Comparison of ENCODE assay signal across 11 mouse cellular contexts in genomic region chr1:36271516-36272230, GRCm38 (mm10). TPM values are rescaled to one million over a fixed set of nuclear protein-coding genes. Genes with fewer than 3 reads are reported as not detected.
DNase-seq lines count a peak whose midpoint lies in the region; ATAC-seq lines count a peak whose summit lies in the region.
"Had no signal": no experiment of that assay in that cellular context is flagged by ENCODE, and none has a peak within 500 bp of the region (broad histone marks: within the 10 kb centered on the region; RNA-seq: fewer than 3 reads in every experiment).

No protein-coding gene starts in this region.

- H3K9me3 ChIP-seq in hindbrain, embryonic 11.5 days (ENCODE audit: control insufficient read depth, low read length), result no peaks in the 10 kb centered on the region
- no peaks in the 10 kb centered on the region for H3K9me3 ChIP-seq in hindbrain, embryonic 16.5 days (ENCODE audit: control insufficient read depth, low read length)
- no peaks in the 10 kb centered on the region for H3K9me3 ChIP-seq in embryonic facial prominence, embryonic 10.5 days
- H3K9me3 ChIP-seq in liver, embryonic 15.5 days (replicated peaks), result no peaks in the 10 kb centered on the region
- H3K9me3 ChIP-seq in forebrain, embryonic 15.5 days, result no peaks in the 10 kb centered on the region
- H3K9me3 ChIP-seq: limb, embryonic 15.5 days; neural tube, embryonic 13.5 days had no signal

- DNase-seq in hindbrain, embryonic 11.5 days (ENCODE audit: low spot score), result no peak
- DNase-seq in 416B (ENCODE audit: low read depth) (peak; percentile 61), MN1 (ENCODE audit: low spot score) (no peak)
- no peak for DNase-seq in embryonic facial prominence, embryonic 10.5 days (ENCODE audit: low spot score)
- no peak for DNase-seq in thymus, postnatal 36 days
- DNase-seq: cerebellum, adult 8-10 months had no signal

- peak; percentile 44; the same call in 1 of the 2 replicates for ATAC-seq in hindbrain, embryonic 11.5 days (ENCODE audit: low FRiP score)
- ATAC-seq in hindbrain, embryonic 16.5 days, result no peak
- ATAC-seq in liver, embryonic 15.5 days (ENCODE audit: insufficient read depth), result no peak
- no peak for ATAC-seq in forebrain, embryonic 15.5 days (replicated peaks)

- H3K27ac ChIP-seq in hindbrain, embryonic 11.5 days (ENCODE audit: low read depth, low read length), result no peak overlapping the region
- no peak overlapping the region for H3K27ac ChIP-seq in hindbrain, embryonic 16.5 days (ENCODE audit: low read depth, low read length)
- H3K27ac ChIP-seq in embryonic facial prominence, embryonic 10.5 days (replicated peaks), result peak overlapping the region; percentile 57; the same call in 1 of the 2 replicates
- peak overlapping the region; percentile 38; the same call in 1 of the 2 replicates for H3K27ac ChIP-seq in liver, embryonic 15.5 days (replicated peaks)
- no peak overlapping the region for H3K27ac ChIP-seq in forebrain, embryonic 15.5 days (replicated peaks)
- H3K27ac ChIP-seq: limb, embryonic 15.5 days; neural tube, embryonic 13.5 days had no signal

- peaks cover 7% of the 10 kb centered on the region; the same call in 1 of the 2 replicates for H3K27me3 ChIP-seq in hindbrain, embryonic 11.5 days (ENCODE audit: control insufficient read depth, insufficient read depth, low read length)
- 0 out of 2 replicates have a peak, but pooled peaks cover 2% of the 10 kb centered on the region for H3K27me3 ChIP-seq in hindbrain, embryonic 16.5 days (replicated peaks; ENCODE audit: control insufficient read depth, insufficient read depth, low read length)
- peaks cover 39% of the 10 kb centered on the region for H3K27me3 ChIP-seq in embryonic facial prominence, embryonic 10.5 days (replicated peaks; ENCODE audit: low read depth, poor library complexity, severe bottlenecking)
- peaks cover 9% of the 10 kb centered on the region; the same call in 1 of the 2 replicates for H3K27me3 ChIP-seq in liver, embryonic 15.5 days
- no peaks in the 10 kb centered on the region for H3K27me3 ChIP-seq in forebrain, embryonic 15.5 days

- H3K4me1 ChIP-seq in hindbrain, embryonic 11.5 days (replicated peaks; ENCODE audit: control insufficient read depth, insufficient read depth, low read length), result 0 out of 2 replicates have a peak, but pooled peaks cover 2% of the 10 kb centered on the region
- H3K4me1 ChIP-seq in hindbrain, embryonic 16.5 days (ENCODE audit: control insufficient read depth, insufficient read depth, low read depth, low read length), result no peaks in the 10 kb centered on the region; the same call in 1 of the 2 replicates
- peaks cover 33% of the 10 kb centered on the region for H3K4me1 ChIP-seq in embryonic facial prominence, embryonic 10.5 days
- peaks cover 58% of the 10 kb centered on the region for H3K4me1 ChIP-seq in liver, embryonic 15.5 days (replicated peaks)
- H3K4me1 ChIP-seq in forebrain, embryonic 15.5 days, result no peaks in the 10 kb centered on the region

- H3K4me3 ChIP-seq in hindbrain, embryonic 11.5 days (ENCODE audit: low read depth, low read length), result no peak overlapping the region
- no peak overlapping the region for H3K4me3 ChIP-seq in hindbrain, embryonic 16.5 days (ENCODE audit: low read length)
- no peak overlapping the region for H3K4me3 ChIP-seq in embryonic facial prominence, embryonic 10.5 days
- no peak overlapping the region for H3K4me3 ChIP-seq in liver, embryonic 15.5 days (replicated peaks)
- H3K4me3 ChIP-seq in forebrain, embryonic 15.5 days, result no peak overlapping the region
- H3K4me3 ChIP-seq: limb, embryonic 15.5 days; neural tube, embryonic 13.5 days had no signal

- no peak overlapping the region for H3K4me2 ChIP-seq in hindbrain, embryonic 11.5 days (replicated peaks; ENCODE audit: low read depth, low read length)
- H3K4me2 ChIP-seq in hindbrain, embryonic 16.5 days (ENCODE audit: low read length), result no peak overlapping the region
- peak overlapping the region; percentile 50; the same call in 1 of the 2 replicates for H3K4me2 ChIP-seq in liver, embryonic 15.5 days
- no peak overlapping the region for H3K4me2 ChIP-seq in forebrain, embryonic 15.5 days (replicated peaks)
- H3K4me2 ChIP-seq: limb, embryonic 15.5 days; neural tube, embryonic 13.5 days had no signal

- no peaks in the 10 kb centered on the region for H3K36me3 ChIP-seq in hindbrain, embryonic 11.5 days (ENCODE audit: control insufficient read depth, insufficient read depth, low read length)
- H3K36me3 ChIP-seq in hindbrain, embryonic 16.5 days (ENCODE audit: control insufficient read depth, insufficient read depth, low read length), result no peaks in the 10 kb centered on the region
- H3K36me3 ChIP-seq in embryonic facial prominence, embryonic 10.5 days (replicated peaks), result no peaks in the 10 kb centered on the region
- H3K36me3 ChIP-seq in liver, embryonic 15.5 days (replicated peaks), result no peaks in the 10 kb centered on the region
- H3K36me3 ChIP-seq in forebrain, embryonic 15.5 days, result no peaks in the 10 kb centered on the region
- H3K36me3 ChIP-seq: limb, embryonic 15.5 days; neural tube, embryonic 13.5 days had no signal

- H3K9ac ChIP-seq in hindbrain, embryonic 11.5 days (ENCODE audit: low read depth, low read length), result no peak overlapping the region
- no peak overlapping the region for H3K9ac ChIP-seq in hindbrain, embryonic 16.5 days (ENCODE audit: low read depth, low read length)
- H3K9ac ChIP-seq in liver, embryonic 15.5 days, result no peak overlapping the region; the same call in 1 of the 2 replicates
- H3K9ac ChIP-seq in forebrain, embryonic 15.5 days (replicated peaks), result no peak overlapping the region
- H3K9ac ChIP-seq: limb, embryonic 15.5 days; neural tube, embryonic 13.5 days had no signal

- WGBS in hindbrain, embryonic 11.5 days, result 76% methylated on average over 8 of the region's 8 CpGs
- 81% methylated on average over 8 of the region's 8 CpGs for WGBS in hindbrain, embryonic 16.5 days
- 76% methylated on average over 8 of the region's 8 CpGs for WGBS in embryonic facial prominence, embryonic 10.5 days
- WGBS in liver, embryonic 15.5 days (ENCODE audit: insufficient replicate concordance), result 33% methylated on average over 8 of the region's 8 CpGs
- WGBS in forebrain, embryonic 15.5 days, result 72% methylated on average over 8 of the region's 8 CpGs

RNA-seq across cellular contexts. Expression of gene Neurl3, which starts 2.8 kb away (rescaled TPM):
- polyA plus RNA-seq in hindbrain, embryonic 11.5 days (2014; fragmentation: Nextera tagmentation; extraction: Ambion mirVana), result 0.32 and 1.3 TPM in 2 replicates
- 1.4 and 2.0 TPM in 2 replicates for polyA plus RNA-seq in hindbrain, embryonic 16.5 days (2015; fragmentation: Nextera tagmentation; extraction: Ambion mirVana)
- polyA plus RNA-seq in embryonic facial prominence, embryonic 10.5 days (2016; fragmentation: Nextera tagmentation; extraction: Ambion mirVana), result 0.27 and 0.41 TPM in 2 replicates
- 2.4 and 3.0 TPM in 2 replicates for polyA plus RNA-seq in liver, embryonic 15.5 days (2015; fragmentation: Nextera tagmentation; extraction: Ambion mirVana)
- 0.53 and 0.59 TPM in 2 replicates for polyA plus RNA-seq in forebrain, embryonic 15.5 days (2015; fragmentation: Nextera tagmentation; extraction: Ambion mirVana)

RNA-seq across cellular contexts. Expression of gene Uggt1, which starts 27.2 kb away (rescaled TPM):
- 76.3 and 97.6 TPM in 2 replicates for polyA plus RNA-seq in hindbrain, embryonic 11.5 days (2014; fragmentation: Nextera tagmentation; extraction: Ambion mirVana)
- polyA plus RNA-seq in hindbrain, embryonic 16.5 days (2015; fragmentation: Nextera tagmentation; extraction: Ambion mirVana), result 40.2 and 48.8 TPM in 2 replicates
- polyA plus RNA-seq in embryonic facial prominence, embryonic 10.5 days (2016; fragmentation: Nextera tagmentation; extraction: Ambion mirVana), result 44.6 and 51.2 TPM in 2 replicates
- 19.4 and 19.5 TPM in 2 replicates for polyA plus RNA-seq in liver, embryonic 15.5 days (2015; fragmentation: Nextera tagmentation; extraction: Ambion mirVana)
- polyA plus RNA-seq in forebrain, embryonic 15.5 days (2015; fragmentation: Nextera tagmentation; extraction: Ambion mirVana), result 54.7 and 55.4 TPM in 2 replicates

RNA-seq across cellular contexts. Expression of gene Arid5a, which starts 35.9 kb away (rescaled TPM):
- 1.9 and 2.7 TPM in 2 replicates for polyA plus RNA-seq in hindbrain, embryonic 11.5 days (2014; fragmentation: Nextera tagmentation; extraction: Ambion mirVana)
- 6.7 and 7.1 TPM in 2 replicates for polyA plus RNA-seq in hindbrain, embryonic 16.5 days (2015; fragmentation: Nextera tagmentation; extraction: Ambion mirVana)
- polyA plus RNA-seq in embryonic facial prominence, embryonic 10.5 days (2016; fragmentation: Nextera tagmentation; extraction: Ambion mirVana), result 3.3 and 4.5 TPM in 2 replicates
- polyA plus RNA-seq in liver, embryonic 15.5 days (2015; fragmentation: Nextera tagmentation; extraction: Ambion mirVana), result 3.5 and 4.2 TPM in 2 replicates
- 3.2 and 3.6 TPM in 2 replicates for polyA plus RNA-seq in forebrain, embryonic 15.5 days (2015; fragmentation: Nextera tagmentation; extraction: Ambion mirVana)

Comparison
In these comparisons a context has a peak if more than half of its experiments do, and no peak if none do; other contexts are left out.
1. H3K27ac ChIP-seq: peak in embryonic facial prominence, embryonic 10.5 days (single experiment) and liver, embryonic 15.5 days (single experiment); none in hindbrain, embryonic 11.5 days (single experiment), hindbrain, embryonic 16.5 days (single experiment) and forebrain, embryonic 15.5 days (single experiment).